Mouse (Mus musculus): ENCODE results near the gene Smim13. TPM values are rescaled to one million over a fixed set of nuclear protein-coding genes. Genes with fewer than 3 reads are reported as not detected.
"Not testable (repeated sequence)": the region's sequence is repeated elsewhere in the genome, so short reads cannot be mapped to it uniquely, and the experiment has no call there.

Gene Smim13
- total RNA-seq, 2 experiments from 2014 or later: 23.3 to 24.5 TPM

DNA sequence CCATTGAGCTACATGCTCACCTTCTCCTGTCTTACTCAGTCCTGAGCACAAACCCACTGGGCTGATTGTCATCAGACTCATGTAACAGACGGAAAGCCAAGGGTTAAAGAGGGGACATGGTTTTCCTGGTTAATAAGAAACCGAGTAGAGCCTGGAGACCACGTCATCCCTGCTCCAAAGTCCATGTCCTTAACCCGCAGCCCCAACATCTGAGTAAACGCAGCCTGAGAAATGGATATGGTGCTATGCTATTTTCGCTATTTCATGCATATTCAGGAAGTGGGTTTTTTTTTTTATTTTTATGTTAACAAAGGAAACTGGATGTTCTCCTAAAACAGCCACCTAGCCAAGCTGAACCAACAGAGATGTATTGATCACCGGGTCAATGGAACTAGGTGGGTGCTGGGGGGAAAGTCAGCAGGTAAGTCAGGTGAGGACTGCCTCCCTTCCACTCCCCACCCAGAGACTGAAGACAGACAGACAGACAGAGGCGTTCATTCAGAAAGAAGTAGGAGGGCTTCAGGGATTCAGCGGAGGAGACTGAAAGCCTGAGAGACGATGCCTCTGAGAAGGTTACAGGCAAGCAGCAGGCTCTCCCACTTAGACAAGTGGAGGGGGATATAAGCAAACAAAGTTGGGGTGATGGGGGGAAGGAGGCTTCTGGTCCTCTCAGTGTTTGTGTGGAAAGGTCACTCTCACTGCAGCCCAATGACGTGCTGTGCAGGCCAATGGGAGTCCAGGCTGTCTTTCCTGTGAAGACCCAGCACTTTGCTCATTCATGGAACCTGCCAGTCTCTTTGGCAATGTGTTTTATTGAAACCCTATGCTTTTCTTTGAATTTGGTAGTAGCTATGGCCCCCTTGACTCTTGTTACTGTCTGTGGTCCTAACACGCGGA lies 13.6 kb upstream of the Smim13 start:
- intact Hi-C loops (cut with DNase I): loop anchor here (5.0 kb wide), 1 partner anchor 394 kb away; no protein-coding TSS in a partner anchor
- no peak for DNase-seq (ENCODE audit: low spot score)

DNA sequence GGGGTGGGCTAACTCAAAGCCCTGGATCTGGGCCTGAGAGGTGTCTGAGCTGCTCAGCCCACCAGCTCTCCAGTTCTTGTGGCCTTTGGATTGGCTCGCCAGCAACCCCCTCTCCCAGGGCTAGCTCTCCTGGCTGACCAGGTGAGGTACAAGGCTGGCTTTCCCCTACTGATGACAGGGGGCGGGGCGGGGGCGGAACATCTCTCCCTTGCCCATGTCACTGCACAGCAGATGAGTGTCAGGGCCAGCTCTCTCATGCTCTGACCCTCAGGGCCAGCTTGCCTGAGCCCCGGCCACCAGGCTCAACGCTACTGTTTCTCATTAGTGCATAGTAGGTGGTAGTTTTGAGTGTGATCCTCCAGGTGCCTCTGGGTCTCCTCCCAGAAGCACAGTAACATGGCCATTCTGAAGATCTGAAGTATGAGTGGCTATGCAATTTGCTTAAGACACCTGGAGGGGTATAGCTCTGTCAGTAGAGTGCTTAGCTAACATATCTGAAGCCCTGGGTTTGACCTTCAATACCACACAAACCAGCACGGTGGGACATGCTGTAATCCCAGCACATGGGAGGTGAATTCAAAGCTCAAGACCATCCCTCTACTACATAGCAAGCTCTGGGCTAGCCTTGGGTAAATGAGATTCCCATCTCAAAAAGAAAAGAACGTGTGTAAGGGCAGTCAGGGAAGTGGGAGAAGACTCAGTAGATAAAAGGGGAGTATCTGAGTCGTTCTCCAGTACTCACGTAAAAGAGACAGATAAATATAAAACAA lies 11.4 kb upstream of the Smim13 start:
- no peak for DNase-seq (ENCODE audit: low spot score)
- intact Hi-C loops (cut with DNase I): loop anchor here (1.0 to 5.0 kb wide), 4 partner anchors 92 to 453 kb away; no protein-coding TSS in a partner anchor

DNA sequence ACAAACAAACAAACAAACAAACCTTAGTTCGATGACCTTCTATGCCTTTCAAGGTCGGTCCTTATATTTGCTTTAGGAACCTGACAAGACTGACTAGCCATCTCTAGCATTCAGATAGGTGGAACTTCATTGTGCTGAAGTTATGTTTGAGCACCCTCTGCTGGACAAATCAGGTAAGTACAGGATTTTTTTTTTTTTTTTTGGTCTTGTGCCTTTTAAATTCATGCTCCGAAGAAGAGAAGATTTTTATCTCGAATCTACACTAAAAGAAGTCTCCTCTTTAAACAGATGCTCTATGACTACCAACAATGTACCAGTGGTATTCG lies 10.9 kb upstream of the Smim13 start:
- no peak for DNase-seq (ENCODE audit: low spot score)
- intact Hi-C loops (cut with DNase I): loop anchor here (1.0 to 5.0 kb wide), 4 partner anchors 92 to 453 kb away; no protein-coding TSS in a partner anchor

DNA sequence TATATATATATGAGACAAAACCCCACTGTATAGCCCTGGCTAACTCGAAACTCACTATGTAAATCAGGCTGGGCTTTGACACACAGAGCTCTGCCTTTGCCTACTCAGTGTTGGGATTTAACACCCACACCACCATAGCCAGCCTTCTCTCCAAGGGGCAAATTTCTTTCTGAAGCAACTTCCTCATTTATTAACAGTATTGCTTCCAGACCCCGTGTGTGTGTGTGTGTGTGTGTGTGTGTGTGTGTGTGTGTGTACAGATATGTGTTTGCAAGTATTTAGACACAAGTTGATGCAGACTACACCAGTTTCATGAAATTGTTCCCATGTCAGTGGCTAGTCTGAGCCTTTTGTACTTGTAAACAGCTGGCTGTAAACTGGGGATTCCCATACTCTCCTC lies 8.1 kb upstream of the Smim13 start:
- intact Hi-C loops (cut with DNase I): no loop called here

DNA sequence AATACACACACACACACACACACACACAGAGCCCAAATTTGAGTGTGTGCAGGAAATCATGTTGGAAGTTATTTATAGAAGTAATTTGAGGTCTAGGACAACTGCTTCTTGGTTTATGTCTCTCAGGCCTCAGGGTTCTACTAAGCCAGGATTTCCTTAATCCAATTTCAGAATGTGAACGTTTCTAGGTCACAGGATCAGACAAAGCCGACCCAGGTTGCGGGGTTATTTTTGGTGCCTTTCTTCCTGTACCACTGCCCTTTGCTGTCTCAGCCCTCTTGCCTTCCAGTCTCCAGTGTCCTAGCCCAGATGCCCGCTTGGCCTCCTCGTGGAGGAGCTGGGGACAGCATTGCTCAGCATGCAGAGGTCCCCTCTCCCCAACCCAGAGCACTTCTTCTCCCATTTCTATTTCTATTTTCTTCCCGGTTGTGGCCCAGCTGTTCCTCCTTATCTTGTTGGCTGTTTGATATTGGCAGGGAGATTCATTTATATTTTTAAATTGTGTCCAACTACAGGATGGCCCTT lies 5.3 kb upstream of the Smim13 start:
- no peak for DNase-seq (ENCODE audit: low spot score)
- intact Hi-C loops (cut with DNase I): no loop called here

More for the DNA sequence above, 8.1 kb upstream of the Smim13 start:
- no peak for DNase-seq (ENCODE audit: low spot score)

DNA sequence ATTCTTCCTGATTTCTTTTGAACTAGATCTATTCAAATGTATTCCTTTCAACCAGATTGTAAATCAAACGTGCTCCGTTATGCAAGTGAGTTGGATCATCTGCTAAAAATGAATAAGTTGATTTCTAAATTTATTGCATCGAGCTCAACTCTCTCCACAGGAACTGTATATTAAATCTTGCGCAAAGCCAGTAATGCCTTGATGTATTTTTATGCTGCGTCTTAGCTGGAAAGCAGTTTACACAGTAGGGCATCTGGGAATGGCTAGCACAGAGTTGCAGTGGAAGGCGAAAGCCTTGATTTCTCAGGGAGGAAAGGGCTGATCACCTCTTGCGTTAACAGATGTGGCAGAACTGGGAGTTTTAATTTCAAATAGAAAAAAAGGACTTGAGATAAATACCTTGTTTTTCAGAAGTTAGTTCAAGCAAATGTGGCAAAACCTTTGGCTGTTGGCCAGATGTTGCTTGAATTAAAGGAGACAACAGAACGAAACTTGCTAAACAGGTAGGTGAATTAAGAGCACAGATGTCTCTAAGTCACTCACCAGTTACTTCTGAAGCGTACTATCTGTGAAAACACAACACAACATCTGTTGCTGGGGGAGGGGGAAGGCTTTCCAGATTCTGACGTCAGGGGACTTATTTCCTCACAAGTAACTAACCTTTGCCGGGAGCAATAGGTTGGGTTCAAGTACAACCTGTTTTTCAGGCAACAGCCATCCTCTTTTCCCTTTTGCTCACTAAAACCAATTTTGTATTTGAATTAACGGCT lies 708 bp upstream of the Smim13 start:
- intact Hi-C loops (cut with DNase I): no loop called here
- DNase-seq (ENCODE audit: low spot score): no peak

DNA sequence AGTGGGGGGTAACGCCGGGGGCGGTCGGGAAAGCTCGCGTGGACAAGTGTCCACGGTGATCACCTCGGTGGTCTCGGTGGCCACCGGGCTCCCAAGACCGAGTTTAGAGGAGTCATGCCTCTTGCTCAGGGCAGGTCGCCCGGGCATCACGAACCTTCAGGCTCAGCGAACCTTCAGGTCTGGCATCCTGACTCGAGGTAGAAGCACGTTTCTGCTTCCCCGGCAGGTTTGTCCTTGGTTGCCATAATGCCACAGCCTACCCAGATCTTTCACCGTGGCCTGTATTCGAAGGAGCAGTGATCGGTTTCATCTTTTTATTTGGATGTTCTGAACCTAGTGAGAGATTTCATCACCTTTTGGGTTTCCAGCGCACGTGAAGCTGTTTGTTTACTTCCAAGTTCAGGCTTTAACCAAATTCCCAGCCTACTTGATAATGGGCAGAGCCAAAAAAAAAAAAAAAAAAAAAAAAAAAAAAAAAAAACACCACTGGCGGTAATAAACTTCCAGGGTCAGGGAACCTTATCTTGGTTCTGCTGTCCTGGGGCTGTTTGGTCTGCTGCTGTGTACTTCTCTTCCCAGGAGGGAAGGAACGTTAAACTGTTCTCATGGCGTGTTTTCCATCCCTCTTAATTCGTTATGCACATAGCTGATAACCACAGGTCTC lies 806 bp downstream of the Smim13 start:
- DNase-seq (ENCODE audit: low spot score): no peak
- intact Hi-C loops (cut with DNase I): no loop called here

DNA sequence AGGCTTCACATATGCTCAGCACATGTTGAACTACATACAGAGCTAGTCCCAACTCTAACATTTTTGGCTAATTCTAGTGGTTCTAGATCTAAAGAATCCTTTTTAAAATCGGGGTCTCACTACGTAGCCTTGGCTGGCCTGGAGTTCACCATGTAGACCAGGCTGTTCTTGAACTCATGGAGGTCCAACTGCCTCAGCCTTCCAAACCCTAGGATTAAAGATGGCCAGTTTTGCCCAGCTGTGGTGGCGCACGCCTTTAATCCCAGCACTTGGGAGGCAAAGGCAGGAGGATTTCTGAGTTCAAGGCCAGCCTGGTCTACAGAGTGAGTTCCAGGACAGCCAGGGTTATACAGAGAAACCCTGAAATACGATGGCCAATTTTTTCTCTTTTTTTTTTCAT lies 1.6 kb downstream of the Smim13 start:
- intact Hi-C loops (cut with DNase I); DNase-seq (ENCODE audit: low spot score): not testable (repeated sequence)

DNA sequence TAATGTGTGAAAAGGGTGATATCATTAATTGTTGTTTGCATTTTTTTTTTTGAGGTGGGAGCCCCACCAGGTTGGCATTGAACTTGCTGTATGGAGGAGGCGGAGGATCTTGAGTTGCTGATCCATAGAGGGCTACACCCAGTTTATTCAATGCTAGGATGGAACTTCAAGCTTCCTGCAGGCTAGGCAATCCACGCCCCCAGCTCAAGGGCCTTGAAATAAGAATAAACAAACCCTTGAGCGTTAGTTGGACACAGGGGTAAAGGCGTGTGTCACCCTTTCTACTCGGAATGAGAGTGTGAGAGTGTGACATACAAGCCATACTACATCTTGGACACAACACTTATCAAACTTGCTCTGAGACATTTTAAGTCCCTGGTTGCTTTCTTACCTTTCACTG lies 2.0 kb downstream of the Smim13 start:
- intact Hi-C loops (cut with DNase I): no loop called here
- DNase-seq (ENCODE audit: low spot score): no peak

DNA sequence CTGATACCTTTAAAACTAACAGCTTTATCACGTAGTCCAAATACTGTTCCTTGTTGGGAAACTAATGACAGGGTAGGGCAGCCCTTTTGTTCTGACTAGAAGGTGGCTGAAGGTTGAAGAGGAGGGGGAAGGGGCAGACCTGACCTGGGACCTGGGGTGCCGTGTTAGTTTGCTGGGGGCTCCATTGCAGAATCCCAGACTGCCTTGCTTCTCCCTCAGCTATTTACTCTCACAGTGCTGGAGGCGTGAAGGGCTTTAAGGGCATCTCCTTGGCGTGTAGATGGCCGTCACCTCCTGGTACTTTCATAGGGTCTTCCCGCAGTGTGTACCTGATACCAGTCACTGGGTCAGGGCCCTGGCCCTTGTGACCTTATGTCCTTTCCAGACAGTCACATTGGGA lies 2.5 kb downstream of the Smim13 start:
- intact Hi-C loops (cut with DNase I): no loop called here
- DNase-seq (ENCODE audit: low spot score): no peak

DNA sequence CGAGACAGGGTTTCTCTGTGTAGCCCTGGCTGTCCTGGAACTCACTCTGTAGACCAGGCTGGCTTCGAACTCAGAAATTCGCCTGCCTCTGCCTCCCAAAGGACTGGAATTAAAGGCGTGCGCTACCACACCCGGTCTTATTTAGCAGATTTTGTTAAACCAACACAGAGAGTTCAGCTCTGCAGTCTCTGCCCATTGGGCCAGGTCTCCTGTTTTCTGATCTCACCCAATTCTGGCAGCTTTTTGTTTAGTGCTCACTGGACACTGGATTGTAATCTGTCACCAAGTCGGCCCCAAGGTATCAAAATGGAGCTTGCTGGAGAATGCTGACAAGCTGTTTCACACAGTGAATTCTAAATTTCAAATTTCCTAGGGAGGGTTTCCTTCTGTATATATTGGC lies 3.1 kb downstream of the Smim13 start:
- intact Hi-C loops (cut with DNase I): no loop called here
- no peak for DNase-seq (ENCODE audit: low spot score)

DNA sequence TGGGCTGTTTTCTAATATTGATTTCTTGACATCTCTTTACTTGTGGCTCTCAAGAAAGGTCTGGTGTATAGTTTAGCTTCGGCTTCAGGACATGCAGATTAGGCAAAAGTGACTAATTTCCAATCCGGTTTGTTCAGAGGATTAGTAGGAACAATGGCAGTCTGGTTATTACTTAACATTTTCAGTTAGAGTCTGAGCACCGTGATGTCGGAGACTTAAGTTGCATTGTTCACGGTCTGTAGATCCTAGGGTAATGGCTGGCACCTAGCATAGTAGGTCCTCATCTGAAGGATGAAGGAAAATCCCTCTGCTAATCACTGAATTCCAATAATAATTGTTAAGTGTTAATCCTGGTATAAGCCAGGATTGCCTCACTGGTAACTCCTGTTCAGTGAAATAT lies 6.5 kb downstream of the Smim13 start:
- intact Hi-C loops (cut with DNase I): no loop called here

DNA sequence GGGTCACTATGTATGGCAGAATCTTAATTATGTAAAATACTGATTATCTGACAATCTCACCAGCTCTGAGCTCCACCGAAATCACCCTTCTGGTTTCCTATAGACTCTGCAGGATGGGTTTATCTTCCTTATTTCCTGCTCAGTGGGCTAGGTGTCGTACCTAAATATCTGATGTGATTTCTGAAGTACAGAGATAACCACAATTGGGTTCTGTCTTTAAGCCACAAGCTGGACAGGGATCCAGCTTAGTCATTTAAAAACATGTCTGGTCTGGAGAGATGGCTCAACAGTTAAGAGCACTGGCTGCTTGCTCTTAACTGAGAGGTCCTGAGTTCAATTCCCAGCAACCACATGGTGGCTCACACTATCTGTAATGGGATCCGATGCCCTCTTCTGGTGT lies 7.3 kb downstream of the Smim13 start:
- no peak for DNase-seq (ENCODE audit: low spot score)
- intact Hi-C loops (cut with DNase I): no loop called here

More for the DNA sequence above, 6.5 kb downstream of the Smim13 start:
- DNase-seq (ENCODE audit: low spot score): no peak

DNA sequence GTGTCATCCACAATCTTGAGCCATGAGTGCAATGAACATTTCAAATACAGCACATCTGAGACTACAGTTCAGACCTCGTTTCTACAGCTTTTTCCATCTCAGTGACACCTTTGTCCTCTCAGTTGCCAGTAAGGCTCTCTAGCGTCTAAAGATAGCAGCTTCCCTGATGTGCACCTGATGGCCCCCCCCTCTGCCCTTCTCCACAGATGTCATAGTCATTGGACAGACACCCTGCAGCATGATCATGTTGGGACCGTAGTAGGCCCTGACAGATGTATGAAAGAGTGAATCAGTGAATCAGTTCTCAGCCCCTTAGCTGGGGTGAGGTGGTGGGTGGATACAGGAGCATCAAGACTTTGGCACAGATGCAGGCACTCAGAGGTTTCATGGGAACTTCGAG lies 8.2 kb downstream of the Smim13 start:
- intact Hi-C loops (cut with DNase I): no loop called here
- no peak for DNase-seq (ENCODE audit: low spot score)

DNA sequence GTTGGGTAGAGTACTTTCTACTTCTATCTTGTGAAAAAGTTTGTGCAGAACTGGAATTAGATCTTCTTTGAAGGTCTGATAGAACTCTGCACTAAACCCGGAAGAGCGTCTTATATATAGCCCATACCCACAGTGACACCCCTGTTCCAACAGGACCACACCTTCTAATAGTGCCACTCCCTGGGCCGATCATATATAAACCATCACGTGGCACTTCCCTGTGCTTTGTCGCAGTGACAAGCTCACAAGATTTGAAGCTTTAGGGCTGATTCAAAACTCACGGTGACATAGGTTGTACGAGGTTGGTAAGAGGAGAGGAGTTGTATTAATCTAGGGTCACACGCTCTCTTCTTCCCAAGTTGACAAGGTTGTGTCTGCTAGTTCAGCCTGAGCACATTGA lies 12.0 kb downstream of the Smim13 start:
- intact Hi-C loops (cut with DNase I); DNase-seq (ENCODE audit: low spot score): not testable (repeated sequence)

DNA sequence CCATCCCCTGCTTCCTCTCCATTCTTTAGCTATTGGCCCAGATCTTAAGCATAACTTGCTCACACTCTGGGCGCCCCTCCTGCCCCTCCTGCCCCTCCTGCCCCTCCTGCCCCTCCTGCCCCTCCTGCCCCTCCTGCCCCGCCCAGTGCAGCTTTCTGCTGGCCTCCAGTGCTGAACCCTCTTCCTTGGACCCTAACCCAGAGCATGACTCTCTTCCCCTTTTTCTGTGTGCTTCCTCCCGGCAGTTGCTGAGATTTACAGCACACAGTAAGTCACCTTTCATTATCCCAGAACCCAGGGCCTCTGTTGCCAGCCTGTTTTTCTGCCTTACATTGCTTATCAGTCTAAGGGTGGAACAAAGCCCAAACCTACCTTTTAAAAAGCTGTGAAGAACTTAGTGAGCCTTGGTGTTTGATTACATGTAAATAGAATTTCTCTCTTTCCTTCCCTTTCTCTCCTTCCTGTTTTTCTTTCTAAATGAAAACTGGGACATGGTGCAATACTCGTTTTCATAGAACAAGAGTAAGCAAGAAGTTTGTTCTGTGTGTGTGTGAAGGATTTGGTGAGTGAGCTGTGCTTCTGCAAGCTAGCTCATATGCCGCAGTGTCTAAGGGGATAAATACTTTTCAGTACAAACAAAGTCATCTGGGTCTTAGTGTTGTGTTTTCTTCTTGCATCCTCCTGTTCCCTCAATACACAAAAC lies 13.8 kb downstream of the Smim13 start:
- DNase-seq (ENCODE audit: low spot score): no peak
- intact Hi-C loops (cut with DNase I): no loop called here

DNA sequence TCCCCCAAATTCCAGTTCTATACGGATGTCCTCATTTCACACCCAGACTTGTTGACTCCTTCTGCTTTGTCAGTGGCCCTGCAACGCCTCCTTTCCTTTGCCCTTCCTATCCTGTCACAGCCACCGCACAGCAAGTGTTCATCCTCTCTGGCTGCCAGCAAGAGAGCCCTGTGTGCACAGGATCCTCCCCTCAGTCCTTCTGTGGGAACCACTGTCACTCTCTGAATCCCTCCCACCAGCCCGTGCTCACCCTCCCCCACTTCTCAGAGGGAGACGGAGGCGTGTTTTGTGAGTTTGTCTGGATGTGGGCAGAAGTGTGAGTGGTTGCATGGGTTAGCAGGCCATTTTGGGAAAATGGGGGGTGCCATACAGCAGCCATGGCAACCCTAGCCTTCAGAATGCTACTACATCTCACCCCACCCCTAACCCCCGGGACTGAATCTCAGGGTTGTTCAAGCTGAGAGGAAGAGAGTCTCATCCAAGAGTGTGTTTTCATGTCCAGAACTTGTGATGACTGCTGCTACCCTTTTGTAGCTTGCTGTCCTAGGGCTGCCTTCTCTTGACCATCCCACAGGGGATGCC lies 18.3 kb downstream of the Smim13 start:
- DNase-seq (ENCODE audit: low spot score): no peak
- intact Hi-C loops (cut with DNase I): no loop called here

DNA sequence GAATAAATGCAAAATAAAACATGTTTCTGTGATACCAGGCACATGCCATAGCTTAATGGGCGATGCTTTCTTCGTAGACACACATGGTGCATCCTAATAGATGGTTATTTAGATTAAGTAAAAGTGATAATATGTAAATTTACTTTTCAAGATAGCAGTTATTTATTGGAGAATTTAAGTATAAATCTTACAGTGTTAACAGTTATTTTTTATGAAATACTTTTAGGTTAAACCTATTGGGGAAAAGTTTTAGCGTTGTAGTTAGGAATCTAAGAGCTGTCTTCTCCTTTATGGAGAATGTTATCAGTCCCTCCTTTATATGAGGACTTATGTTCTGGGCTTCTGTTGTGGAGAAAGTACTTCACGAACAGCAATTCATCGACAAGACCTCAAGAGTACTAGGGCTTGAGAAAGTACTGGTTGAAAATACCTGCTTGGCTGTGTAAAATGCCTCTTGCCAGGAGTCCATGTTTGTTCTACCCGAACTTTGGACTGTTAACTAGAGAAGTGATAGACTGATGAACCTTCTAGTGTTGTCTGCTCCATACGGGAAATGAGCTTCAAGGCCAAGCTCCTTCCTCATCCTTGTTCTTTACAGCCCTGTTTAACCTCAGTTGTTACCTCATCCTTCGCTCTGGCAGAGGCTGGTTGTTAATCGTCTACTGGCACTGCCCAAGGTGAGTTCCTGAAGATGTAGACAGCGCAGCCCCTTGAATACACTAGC lies 24.4 kb downstream of the Smim13 start, which contains the start of gene Gm17364:
Gene Gm17364 (minus strand): TSS at position 51 of the 724 bp plus-strand sequence.
- intact Hi-C loops (cut with DNase I): no loop called here
- no peak for DNase-seq (ENCODE audit: low spot score)

Data from heart, postnatal 25 days (tissue).